Mouse (Mus musculus): ENCODE data around the gene Ache. TPM values are rescaled to one million over a fixed set of nuclear protein-coding genes. Genes with fewer than 3 reads are reported as not detected.

The Ache gene
- total and polyA plus RNA-seq, 3 experiments, result 7.4 to 168 (median 46.4) TPM

DNA sequence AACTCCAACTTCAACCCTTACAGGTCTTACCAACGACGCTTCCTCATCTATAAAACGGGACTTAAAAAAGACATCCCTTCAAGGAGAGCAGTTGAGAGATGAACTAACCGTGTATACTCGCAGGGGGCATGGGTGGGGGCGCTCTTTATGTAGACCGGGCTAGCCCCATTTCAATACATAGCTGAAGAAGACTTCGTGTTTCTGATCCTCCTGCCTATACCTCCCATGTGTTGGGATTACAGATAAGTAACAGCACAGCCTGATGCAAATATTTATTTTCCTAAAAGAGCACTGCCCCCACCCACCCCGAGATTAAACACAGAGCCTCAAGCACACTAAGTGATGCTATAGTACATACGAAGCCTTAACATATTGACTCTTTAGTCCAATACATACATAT lies 47.0 kb downstream of the Ache start:
- DNase-seq (ENCODE audit: low spot score) (no peak), ATAC-seq (ENCODE audit: extremely low read depth, insufficient number of reproducible peaks, low FRiP score, poor library complexity, severe bottlenecking) (no peak)
- H3K4me3 ChIP-seq (ENCODE audit: low read depth, low read length), result no peak overlapping the region
- no peaks in the 10 kb centered on the region for H3K36me3 ChIP-seq (replicated peaks)
- H3K4me1 ChIP-seq (ENCODE audit: insufficient read depth, low read depth, low read length), result peaks cover 40% of the 10 kb centered on the region
- peaks cover 64% of the 10 kb centered on the region for H3K27me3 ChIP-seq (ENCODE audit: insufficient read depth, low read length)
- no peak for TF ChIP-seq GATA2 (IDR thresholded peaks at IDR 0.05; ENCODE audit: borderline replicate concordance, low read depth, low read length)
- TF ChIP-seq CTCF (IDR thresholded peaks at IDR 0.05; ENCODE audit: low read depth, low read length), result no peak
- no peaks in the 10 kb centered on the region for H3K9me3 ChIP-seq (replicated peaks)

DNA sequence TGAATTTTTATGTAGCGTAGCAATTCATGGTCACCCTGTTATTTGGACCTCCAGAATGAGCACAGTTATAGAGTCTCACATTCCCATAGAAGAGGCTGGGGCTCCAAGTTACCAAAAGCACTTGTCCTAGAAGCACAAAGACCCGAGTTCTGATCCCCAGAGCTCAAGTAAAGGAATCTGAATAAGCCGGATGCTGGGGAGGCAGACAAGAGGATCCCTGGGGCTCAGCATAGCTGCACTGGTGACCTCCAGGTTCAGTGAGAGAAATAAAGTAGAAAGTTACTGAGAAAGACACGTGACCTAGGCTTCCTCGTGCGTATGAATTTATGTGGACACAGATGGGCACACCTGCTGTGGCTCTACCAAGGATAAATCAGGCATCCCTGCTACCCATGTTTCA lies 47.7 kb downstream of the Ache start:
- DNase-seq (ENCODE audit: low spot score) (no peak), ATAC-seq (ENCODE audit: extremely low read depth, insufficient number of reproducible peaks, low FRiP score, poor library complexity, severe bottlenecking) (no peak)
- H3K27me3 ChIP-seq (ENCODE audit: insufficient read depth, low read length), result peaks cover 67% of the 10 kb centered on the region
- no peak for TF ChIP-seq GATA1 (IDR thresholded peaks at IDR 0.05; ENCODE audit: borderline replicate concordance, low read length)
- TF ChIP-seq TAL1 (conservative IDR thresholded peaks at IDR 0.05; ENCODE audit: low read depth, low read length), result no peak
- TF ChIP-seq GATA2 (IDR thresholded peaks at IDR 0.05; ENCODE audit: borderline replicate concordance, low read depth, low read length), result no peak
- no peak for TF ChIP-seq POLR2AphosphoS5 (IDR thresholded peaks at IDR 0.05; ENCODE audit: insufficient replicate concordance, low read depth, low read length)
- no peak for TF ChIP-seq CTCF (IDR thresholded peaks at IDR 0.05; ENCODE audit: low read depth, low read length)
- no peaks in the 10 kb centered on the region for H3K9me3 ChIP-seq (replicated peaks)
- peaks cover 46% of the 10 kb centered on the region for H3K4me1 ChIP-seq (ENCODE audit: insufficient read depth, low read depth, low read length)
- H3K4me3 ChIP-seq (ENCODE audit: low read depth, low read length), result no peak overlapping the region
- no peaks in the 10 kb centered on the region for H3K36me3 ChIP-seq (replicated peaks)

DNA sequence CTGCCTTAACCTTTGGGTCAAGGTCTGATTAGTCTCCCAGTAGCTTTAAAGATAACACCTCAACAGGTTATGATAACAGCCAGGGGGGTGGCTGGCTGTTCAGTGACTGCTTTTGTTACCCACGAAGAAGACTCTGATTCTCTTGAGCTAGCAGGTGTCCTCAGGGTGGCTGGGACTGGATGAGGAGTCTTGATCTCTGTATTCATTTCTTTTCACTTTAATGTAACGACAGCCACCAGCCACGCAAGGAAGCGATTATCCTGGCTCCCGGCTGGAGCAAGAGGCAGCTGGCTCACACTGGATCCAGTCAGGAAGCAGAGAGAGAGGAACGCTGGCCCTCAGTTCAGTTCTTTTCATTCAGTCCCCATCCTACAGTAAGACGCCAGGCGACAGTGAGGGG lies 49.9 kb downstream of the Ache start:
- H3K4me3 ChIP-seq (ENCODE audit: low read depth, low read length), result no peak overlapping the region
- no peak for DNase-seq (ENCODE audit: low spot score)
- TF ChIP-seq CTCF (IDR thresholded peaks at IDR 0.05; ENCODE audit: low read depth, low read length), result no peak
- no peak for ATAC-seq (ENCODE audit: extremely low read depth, insufficient number of reproducible peaks, low FRiP score, poor library complexity, severe bottlenecking)
- no peaks in the 10 kb centered on the region for H3K9me3 ChIP-seq (replicated peaks)
- peaks cover 43% of the 10 kb centered on the region for H3K4me1 ChIP-seq (ENCODE audit: insufficient read depth, low read depth, low read length)
- H3K27me3 ChIP-seq (ENCODE audit: insufficient read depth, low read length), result peaks cover 60% of the 10 kb centered on the region
- H3K36me3 ChIP-seq (replicated peaks), result no peaks in the 10 kb centered on the region

DNA sequence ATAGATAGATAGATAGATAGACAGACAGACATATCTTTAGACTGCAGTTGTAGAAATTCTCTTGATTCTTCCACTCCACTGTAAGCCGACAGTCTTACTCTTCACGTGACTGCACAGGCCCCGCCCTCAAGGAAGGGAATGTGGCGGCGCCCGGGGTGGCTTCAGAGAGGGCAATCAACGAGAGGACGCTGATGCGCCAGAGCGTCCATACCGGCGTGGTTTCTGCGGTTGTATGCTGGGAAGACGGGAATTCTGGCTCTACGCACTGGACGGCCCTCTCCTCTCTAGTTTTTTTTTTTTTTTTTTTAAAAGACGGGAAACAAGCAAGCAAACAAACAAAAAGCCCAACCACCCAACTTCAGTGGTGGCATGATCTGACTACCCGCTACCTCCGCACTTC lies 50.9 kb downstream of the Ache start:
- H3K4me3 ChIP-seq (ENCODE audit: low read depth, low read length), result peak overlapping the region; percentile 47; the same call in 1 of the 2 replicates
- DNase-seq (ENCODE audit: low spot score) (no peak), ATAC-seq (ENCODE audit: extremely low read depth, insufficient number of reproducible peaks, low FRiP score, poor library complexity, severe bottlenecking) (no peak)
- peaks cover 32% of the 10 kb centered on the region for H3K4me1 ChIP-seq (ENCODE audit: insufficient read depth, low read depth, low read length)
- TF ChIP-seq CTCF (IDR thresholded peaks at IDR 0.05; ENCODE audit: low read depth, low read length) (no peak), TAL1 (conservative IDR thresholded peaks at IDR 0.05; ENCODE audit: low read depth, low read length) (no peak), GATA2 (IDR thresholded peaks at IDR 0.05; ENCODE audit: borderline replicate concordance, low read depth, low read length) (no peak), POLR2AphosphoS5 (IDR thresholded peaks at IDR 0.05; ENCODE audit: insufficient replicate concordance, low read depth, low read length) (no peak), GATA1 (IDR thresholded peaks at IDR 0.05; ENCODE audit: borderline replicate concordance, low read length) (no peak)
- H3K27me3 ChIP-seq (ENCODE audit: insufficient read depth, low read length), result peaks cover 50% of the 10 kb centered on the region
- no peaks in the 10 kb centered on the region for H3K9me3 ChIP-seq (replicated peaks)
- no peaks in the 10 kb centered on the region for H3K36me3 ChIP-seq (replicated peaks)

DNA sequence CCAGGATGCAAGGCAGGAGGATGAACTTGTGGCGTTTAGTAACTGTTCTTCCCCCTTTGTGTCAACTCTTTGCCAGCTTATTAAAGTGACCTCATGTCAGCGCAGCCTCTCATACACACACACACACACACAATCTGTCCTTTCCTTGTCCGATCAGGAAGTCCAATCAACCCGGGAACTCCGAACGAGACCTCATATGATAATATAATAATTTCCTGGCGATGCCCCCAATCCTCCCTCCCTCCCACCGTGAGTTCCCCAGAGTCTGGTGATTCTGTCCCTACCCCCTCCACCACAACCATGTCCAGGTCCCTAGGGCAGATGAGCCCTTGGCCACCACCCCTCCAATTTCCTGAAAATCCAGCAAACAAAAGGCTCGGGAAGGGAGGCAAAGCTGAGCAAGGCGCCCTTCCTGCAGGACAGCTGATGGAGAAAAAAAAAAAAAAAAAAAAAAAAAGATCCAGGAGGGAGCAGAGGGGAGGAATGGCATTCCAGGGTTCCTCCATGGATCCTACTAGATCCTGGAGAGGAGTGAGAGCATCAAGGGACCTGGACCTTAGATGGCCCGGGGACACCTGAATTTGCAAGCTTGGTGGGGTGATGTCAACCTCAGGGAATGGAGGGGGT lies 51.5 kb downstream of the Ache start:
- peak overlapping the region; percentile 47; the same call in 1 of the 2 replicates for H3K4me3 ChIP-seq (ENCODE audit: low read depth, low read length)
- peaks cover 45% of the 10 kb centered on the region for H3K27me3 ChIP-seq (ENCODE audit: insufficient read depth, low read length)
- no peak for TF ChIP-seq GATA2 (IDR thresholded peaks at IDR 0.05; ENCODE audit: borderline replicate concordance, low read depth, low read length)
- H3K4me1 ChIP-seq (ENCODE audit: insufficient read depth, low read depth, low read length), result peaks cover 27% of the 10 kb centered on the region
- DNase-seq (ENCODE audit: low spot score), result no peak
- H3K36me3 ChIP-seq (replicated peaks), result no peaks in the 10 kb centered on the region
- ATAC-seq (ENCODE audit: extremely low read depth, insufficient number of reproducible peaks, low FRiP score, poor library complexity, severe bottlenecking), result no peak
- H3K9me3 ChIP-seq (replicated peaks), result no peaks in the 10 kb centered on the region

DNA sequence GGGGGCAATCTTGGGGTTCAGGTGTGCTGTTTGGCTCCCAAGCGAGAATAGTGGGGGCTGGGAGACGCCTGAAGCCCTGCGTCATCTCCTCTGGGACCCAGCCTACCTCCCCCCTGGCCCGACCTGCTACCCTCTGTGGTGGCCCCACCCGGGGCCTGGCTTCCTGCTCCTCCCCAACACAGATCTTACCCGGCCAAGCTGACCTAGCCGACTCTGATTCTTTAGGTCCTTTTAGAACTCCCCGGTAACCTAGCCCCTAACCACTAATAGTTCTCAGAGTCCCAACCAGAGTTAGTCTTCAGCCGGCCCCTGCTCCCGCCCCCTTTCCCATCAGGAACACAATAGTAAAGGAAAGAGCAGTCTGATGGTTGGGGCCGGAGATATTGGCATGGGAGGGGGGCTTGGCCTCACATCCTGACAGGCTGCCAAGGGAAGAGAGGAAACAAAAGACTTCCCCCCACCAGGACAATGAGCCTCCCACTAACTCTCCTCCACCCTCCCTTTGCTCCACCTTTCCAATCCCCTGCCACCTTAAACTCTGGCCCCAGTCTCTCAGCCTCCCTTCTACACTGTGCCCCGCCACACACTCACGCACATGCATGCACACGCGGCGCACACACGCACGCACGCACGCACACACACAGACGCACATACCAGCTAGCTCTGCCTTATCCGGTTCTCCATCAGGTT lies 52.1 kb downstream of the Ache start:
- Histone ChIP-seq H3K4me3 (ENCODE audit: low read depth, low read length) (no peak overlapping the region), H3K9me3 (replicated peaks) (no peaks in the 10 kb centered on the region), H3K4me1 (ENCODE audit: insufficient read depth, low read depth, low read length) (peaks cover 21% of the 10 kb centered on the region), H3K36me3 (replicated peaks) (no peaks in the 10 kb centered on the region), H3K27me3 (ENCODE audit: insufficient read depth, low read length) (peaks cover 39% of the 10 kb centered on the region)
- ATAC-seq (ENCODE audit: extremely low read depth, insufficient number of reproducible peaks, low FRiP score, poor library complexity, severe bottlenecking) (no peak), DNase-seq (ENCODE audit: low spot score) (no peak)
- TF ChIP-seq POLR2AphosphoS5 (IDR thresholded peaks at IDR 0.05; ENCODE audit: insufficient replicate concordance, low read depth, low read length) (no peak), TAL1 (conservative IDR thresholded peaks at IDR 0.05; ENCODE audit: low read depth, low read length) (no peak), CTCF (IDR thresholded peaks at IDR 0.05; ENCODE audit: low read depth, low read length) (no peak), GATA1 (IDR thresholded peaks at IDR 0.05; ENCODE audit: borderline replicate concordance, low read length) (no peak), GATA2 (IDR thresholded peaks at IDR 0.05; ENCODE audit: borderline replicate concordance, low read depth, low read length) (no peak)

DNA sequence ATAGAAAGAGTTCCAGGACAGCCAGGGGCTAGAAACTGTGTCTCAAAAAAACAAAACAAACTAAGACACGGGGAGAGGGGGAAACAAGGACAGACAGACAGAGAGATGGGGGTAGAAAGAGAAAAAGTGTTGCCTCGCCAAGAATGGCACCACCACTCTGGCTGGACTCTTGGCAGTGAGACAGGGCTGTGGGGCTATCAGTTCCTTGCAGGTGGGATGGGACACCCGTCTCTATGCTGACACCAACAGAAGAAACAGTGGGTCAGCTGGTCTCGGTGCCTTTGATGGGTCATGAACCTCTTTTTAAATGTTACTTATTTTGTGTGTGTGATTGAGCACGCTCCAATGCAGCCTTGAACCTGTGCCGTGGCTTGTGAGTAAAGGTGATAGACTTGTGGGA lies 52.9 kb downstream of the Ache start:
- Histone ChIP-seq H3K27me3 (ENCODE audit: insufficient read depth, low read length) (peaks cover 38% of the 10 kb centered on the region), H3K4me3 (ENCODE audit: low read depth, low read length) (no peak overlapping the region), H3K4me1 (ENCODE audit: insufficient read depth, low read depth, low read length) (peaks cover 18% of the 10 kb centered on the region), H3K9me3 (replicated peaks) (no peaks in the 10 kb centered on the region), H3K36me3 (replicated peaks) (no peaks in the 10 kb centered on the region)
- DNase-seq (ENCODE audit: low spot score), result no peak
- TF ChIP-seq GATA1 (IDR thresholded peaks at IDR 0.05; ENCODE audit: borderline replicate concordance, low read length), result no peak
- no peak for TF ChIP-seq TAL1 (conservative IDR thresholded peaks at IDR 0.05; ENCODE audit: low read depth, low read length)
- TF ChIP-seq CTCF (IDR thresholded peaks at IDR 0.05; ENCODE audit: low read depth, low read length), result no peak
- TF ChIP-seq GATA2 (IDR thresholded peaks at IDR 0.05; ENCODE audit: borderline replicate concordance, low read depth, low read length), result no peak
- TF ChIP-seq POLR2AphosphoS5 (IDR thresholded peaks at IDR 0.05; ENCODE audit: insufficient replicate concordance, low read depth, low read length), result no peak
- no peak for ATAC-seq (ENCODE audit: extremely low read depth, insufficient number of reproducible peaks, low FRiP score, poor library complexity, severe bottlenecking)

All from G1E (cell line).